Mouse (Mus musculus): ENCODE results near the gene Tbc1d10c. TPM values are rescaled to one million over a fixed set of nuclear protein-coding genes. Genes with fewer than 3 reads are reported as not detected.

Tbc1d10c gene
- polyA plus RNA-seq (2017; shearing (Covaris generic)) = 100 to 1,000 TPM; 738 to 929 TPM

GRCm38 (mm10) chr19:4190831-4191334, at the start of gene Tbc1d10c:
Gene Tbc1d10c (minus strand): TSS chr19:4191284.

GRCm38 (mm10) chr19:4231253-4232185, 40.4 kb upstream of the Tbc1d10c start, which contains the start of gene Pold4:
Gene Pold4 (plus strand): TSS chr19:4231899.

GRCm38 (mm10) chr19:4214071-4214770, 23.1 kb upstream of the Tbc1d10c start, which contains the start of the genes Clcf1 and AC109138.7:
Gene Clcf1 (plus strand): TSS chr19:4214238.
Gene AC109138.7 (plus strand): TSS chr19:4214357.

GRCm38 (mm10) chr19:4201291-4201909, 10.3 kb upstream of the Tbc1d10c start, which contains the start of gene Rad9a:
Gene Rad9a (minus strand): TSS chr19:4201662.

GRCm38 (mm10) chr19:4191528-4192250, 605 bp upstream of the Tbc1d10c start, which contains the start of gene Ppp1ca:
Gene Ppp1ca (plus strand): TSS chr19:4192065.

GRCm38 (mm10) chr19:4175368-4175947, 15.6 kb downstream of the Tbc1d10c start, which contains the start of gene Carns1:
Gene Carns1 (minus strand): TSS chr19:4175479.

GRCm38 (mm10) chr19:4162646-4163542, 28.2 kb downstream of the Tbc1d10c start, which contains the start of gene Rps6kb2:
Gene Rps6kb2 (minus strand): TSS chr19:4163354.

GRCm38 (mm10) chr19:4153232-4153654, 37.8 kb downstream of the Tbc1d10c start, which contains the start of gene Ptprcap:
Gene Ptprcap (plus strand): TSS chr19:4153604.

GRCm38 (mm10) chr19:4148491-4148806, 42.6 kb downstream of the Tbc1d10c start, which contains the start of gene Coro1b:
Gene Coro1b (plus strand): TSS chr19:4148619.

GRCm38 (mm10) chr19:4143759-4144268, 47.3 kb downstream of the Tbc1d10c start, which contains the start of gene Cabp4:
Gene Cabp4 (minus strand): TSS chr19:4144033.

GRCm38 (mm10) chr19:4139446-4139845, 51.6 kb downstream of the Tbc1d10c start, which contains the start of gene Gpr152:
Gene Gpr152 (plus strand): TSS chr19:4139787.

Other genes with a start within 250 kb of the Tbc1d10c start
- under 1 TPM; 0.24 to 0.86 TPM for gene Aldh3b3, start 232.6 kb downstream of the Tbc1d10c start, polyA plus RNA-seq (2017; shearing (Covaris generic))
- under 1 TPM in 1 of 2 experiments, not detected in 1; 0.20 TPM for gene Aldh3b2, start 219.0 kb downstream of the Tbc1d10c start, polyA plus RNA-seq (2017; shearing (Covaris generic))
- gene Acy3, start 204.7 kb downstream of the Tbc1d10c start, polyA plus RNA-seq (2017; shearing (Covaris generic)) = under 1 TPM in 1 of 2 experiments, not detected in 1; 0.36 TPM
- 1 to 10 TPM in 1 of 2 experiments, not detected in 1; 1.2 TPM for gene Tbx10, start 198.5 kb downstream of the Tbc1d10c start, polyA plus RNA-seq (2017; shearing (Covaris generic))
- 10 to 100 TPM; 14.8 to 15.3 TPM for gene Nudt8, start 190.7 kb downstream of the Tbc1d10c start, polyA plus RNA-seq (2017; shearing (Covaris generic))
- gene Gm49405, start 190.7 kb downstream of the Tbc1d10c start, polyA plus RNA-seq (2017; shearing (Covaris generic)) = 1 to 10 TPM; 1.2 to 4.0 TPM
- 1 to 10 TPM in 1 of 2 experiments, under 1 TPM in 1; 0.68 to 4.7 TPM for gene Doc2g, start 188.0 kb downstream of the Tbc1d10c start, polyA plus RNA-seq (2017; shearing (Covaris generic))
- gene Ndufv1, start 178.5 kb downstream of the Tbc1d10c start, polyA plus RNA-seq (2017; shearing (Covaris generic)) = 100 to 1,000 TPM; 152 to 159 TPM
- gene Gstp1, start 153.3 kb downstream of the Tbc1d10c start, polyA plus RNA-seq (2017; shearing (Covaris generic)) = 100 to 1,000 TPM; 537 to 539 TPM
- gene Gstp2, start 145.3 kb downstream of the Tbc1d10c start, polyA plus RNA-seq (2017; shearing (Covaris generic)) = 10 to 100 TPM in 1 of 2 experiments, 1 to 10 TPM in 1; 3.0 to 16.9 TPM
- gene Gstp3, start 131.7 kb downstream of the Tbc1d10c start, polyA plus RNA-seq (2017; shearing (Covaris generic)) = 100 to 1,000 TPM in 1 of 2 experiments, 10 to 100 TPM in 1; 94.0 to 111 TPM
- not detected for gene Cabp2, start 109.7 kb downstream of the Tbc1d10c start, polyA plus RNA-seq (2017; shearing (Covaris generic))
- 100 to 1,000 TPM; 834 to 888 TPM for gene Cdk2ap2, start 94.1 kb downstream of the Tbc1d10c start, polyA plus RNA-seq (2017; shearing (Covaris generic))
- 100 to 1,000 TPM; 344 to 350 TPM for gene Pitpnm1, start 91.3 kb downstream of the Tbc1d10c start, polyA plus RNA-seq (2017; shearing (Covaris generic))
- gene Aip, start 65.4 kb downstream of the Tbc1d10c start, polyA plus RNA-seq (2017; shearing (Covaris generic)) = 100 to 1,000 TPM; 182 to 196 TPM
- gene Gpr152, start 51.5 kb downstream of the Tbc1d10c start, polyA plus RNA-seq (2017; shearing (Covaris generic)) = 1 to 10 TPM in 1 of 2 experiments, under 1 TPM in 1; 0.18 to 1.7 TPM
- under 1 TPM; 0.38 to 0.82 TPM for gene Cabp4, start 47.3 kb downstream of the Tbc1d10c start, polyA plus RNA-seq (2017; shearing (Covaris generic))
- gene Coro1b, start 42.7 kb downstream of the Tbc1d10c start, polyA plus RNA-seq (2017; shearing (Covaris generic)) = 100 to 1,000 TPM; 373 to 413 TPM
- 1,000 to 10,000 TPM; 1,211 to 1,532 TPM for gene Ptprcap, start 37.7 kb downstream of the Tbc1d10c start, polyA plus RNA-seq (2017; shearing (Covaris generic))
- gene Rps6kb2, start 27.9 kb downstream of the Tbc1d10c start, polyA plus RNA-seq (2017; shearing (Covaris generic)) = 10 to 100 TPM; 46.4 to 51.4 TPM
- 10 to 100 TPM; 19.4 to 27.5 TPM for gene Carns1, start 15.8 kb downstream of the Tbc1d10c start, polyA plus RNA-seq (2017; shearing (Covaris generic))
- gene Ppp1ca, start 781 bp upstream of the Tbc1d10c start, polyA plus RNA-seq (2017; shearing (Covaris generic)) = 1,000 to 10,000 TPM; 1,029 to 1,265 TPM
- gene Rad9a, start 10.4 kb upstream of the Tbc1d10c start, polyA plus RNA-seq (2017; shearing (Covaris generic)) = 100 to 1,000 TPM in 1 of 2 experiments, 10 to 100 TPM in 1; 59.1 to 116 TPM
- gene Clcf1, start 23.0 kb upstream of the Tbc1d10c start, polyA plus RNA-seq (2017; shearing (Covaris generic)) = 10 to 100 TPM; 27.4 to 50.0 TPM
- gene AC109138.7, start 23.1 kb upstream of the Tbc1d10c start, polyA plus RNA-seq (2017; shearing (Covaris generic)) = not detected
- gene Pold4, start 40.6 kb upstream of the Tbc1d10c start, polyA plus RNA-seq (2017; shearing (Covaris generic)) = 100 to 1,000 TPM; 107 to 109 TPM
- gene Ssh3, start 77.9 kb upstream of the Tbc1d10c start, polyA plus RNA-seq (2017; shearing (Covaris generic)) = under 1 TPM; 0.23 to 0.65 TPM
- 1 to 10 TPM; 5.6 to 7.5 TPM for gene Ankrd13d, start 91.9 kb upstream of the Tbc1d10c start, polyA plus RNA-seq (2017; shearing (Covaris generic))
- 100 to 1,000 TPM; 240 to 286 TPM for gene Grk2, start 114.9 kb upstream of the Tbc1d10c start, polyA plus RNA-seq (2017; shearing (Covaris generic))
- gene Kdm2a, start 207.0 kb upstream of the Tbc1d10c start, polyA plus RNA-seq (2017; shearing (Covaris generic)) = 10 to 100 TPM; 66.7 to 84.1 TPM
- gene Rhod, start 248.1 kb upstream of the Tbc1d10c start, polyA plus RNA-seq (2017; shearing (Covaris generic)) = 1 to 10 TPM; 1.9 to 9.8 TPM

Measured in inflammation-experienced regulatory T-cells (primary cell).